In the genomic region with DNA sequence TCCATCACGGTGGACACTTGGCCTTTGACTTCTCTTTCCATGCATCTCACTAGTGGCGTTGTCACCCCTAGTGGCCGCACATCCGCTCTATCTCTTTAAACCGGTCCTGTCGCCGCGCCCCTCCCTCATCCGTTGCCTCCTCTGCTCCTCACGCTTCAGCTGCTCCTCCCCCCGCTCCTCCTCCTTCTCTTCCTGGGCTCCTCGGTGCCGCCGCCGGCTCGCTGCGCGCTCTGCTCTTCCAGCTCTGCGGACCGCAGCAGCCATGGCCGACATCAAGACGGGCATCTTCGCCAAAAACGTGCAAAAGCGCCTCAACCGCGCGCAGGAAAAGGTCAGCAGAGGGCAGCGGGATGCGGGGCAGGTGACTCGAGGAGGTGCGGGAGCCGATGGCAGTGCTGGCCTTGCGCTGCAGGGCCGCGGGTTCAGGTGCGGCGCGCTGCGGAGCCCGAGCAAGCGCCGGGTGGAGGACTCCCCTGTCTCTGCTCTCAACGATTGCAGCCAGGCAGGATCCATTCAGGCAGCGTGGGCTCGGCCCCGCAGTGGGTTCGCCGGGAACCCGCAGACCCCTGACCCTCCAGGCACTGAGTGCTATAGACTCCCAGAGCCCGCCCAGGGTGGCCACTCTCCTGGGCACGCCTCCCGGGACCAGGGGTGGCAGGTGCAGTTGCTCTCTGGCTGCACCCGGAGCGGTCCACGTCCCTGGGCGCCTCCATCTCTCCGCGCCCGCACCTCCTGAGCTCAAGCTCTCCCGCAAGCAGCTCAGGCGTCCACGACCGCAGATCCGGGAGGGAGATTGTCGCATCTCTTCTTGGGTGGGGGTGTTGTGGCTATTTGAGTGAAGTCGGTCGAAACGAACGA, we compare ENCODE assay signal across 8 mouse cellular contexts. TPM values are rescaled to one million over a fixed set of nuclear protein-coding genes. Genes with fewer than 3 reads are reported as not detected.
DNase-seq lines count a peak whose midpoint lies in the region; ATAC-seq and TF ChIP-seq lines count a peak whose summit lies in the region.

A gene (plus strand): TSS at position 35 of the 858 bp plus-strand sequence.

- no peak within 1 kb of the TSS for H3K27ac ChIP-seq in ES-E14 (ENCODE audit: insufficient read depth, low read depth, low read length, poor library complexity, severe bottlenecking)
- peak within 1 kb of the TSS; percentile 56 for H3K27ac ChIP-seq in hindbrain, embryonic 11.5 days (ENCODE audit: low read depth, low read length)

- H3K9ac ChIP-seq in ES-E14 (ENCODE audit: insufficient read depth, low read depth, low read length, poor library complexity, severe bottlenecking), result peak within 1 kb of the TSS; percentile 90
- H3K9ac ChIP-seq in hindbrain, embryonic 11.5 days (ENCODE audit: low read depth, low read length), result peak within 1 kb of the TSS; percentile 87

- 1% methylated on average over 70 of the region's 70 CpGs for WGBS in hindbrain, embryonic 11.5 days

- H3K36me3 ChIP-seq in ES-E14 (ENCODE audit: control insufficient read depth, insufficient read depth, low read length, poor library complexity, severe bottlenecking), result no peaks in the 10 kb centered on the region
- H3K36me3 ChIP-seq in hindbrain, embryonic 11.5 days (ENCODE audit: control insufficient read depth, insufficient read depth, low read length), result no peaks in the 10 kb centered on the region

- peak; percentile 92 for DNase-seq in ES-E14 (ENCODE audit: low read depth, low spot score)
- peak; percentile 95 for DNase-seq in cerebellum, adult 9-11 months
- DNase-seq in frontal cortex, postnatal 10 days (ENCODE audit: low spot score in 2 of 2), result peak; percentile 83 to 86
- peak; percentile 85 for DNase-seq in hindbrain, embryonic 11.5 days (ENCODE audit: low spot score)
- DNase-seq in layer of hippocampus, adult 9-10 months (ENCODE audit: low spot score), result peak; percentile 58
- peak; percentile 52 to 68 for DNase-seq in lung, adult 18-20 months
- peak; percentile 21 for DNase-seq in ovary, postnatal 14 days (ENCODE audit: low spot score)
- peak; percentile 20 for DNase-seq in urinary bladder, adult 2 months (ENCODE audit: low spot score)

- H3K9me3 ChIP-seq in ES-E14 (ENCODE audit: control insufficient read depth, insufficient read depth, low read depth, low read length), result no peaks in the 10 kb centered on the region
- no peaks in the 10 kb centered on the region for H3K9me3 ChIP-seq in hindbrain, embryonic 11.5 days (ENCODE audit: control insufficient read depth, low read length)

- H3K4me2 ChIP-seq in hindbrain, embryonic 11.5 days (replicated peaks; ENCODE audit: low read depth, low read length), result peak within 1 kb of the TSS; percentile 86

- peak within 1 kb of the TSS; percentile 96 to 97 for H3K4me3 ChIP-seq in ES-E14 (ENCODE audit: insufficient read depth in 1 of 2, low read depth in 1 of 2, low read length in 2 of 2, poor library complexity in 1 of 2, severe bottlenecking in 1 of 2)
- peak within 1 kb of the TSS; percentile 80 for H3K4me3 ChIP-seq in hindbrain, embryonic 11.5 days (ENCODE audit: low read depth, low read length)

- H3K27me3 ChIP-seq in hindbrain, embryonic 11.5 days (ENCODE audit: control insufficient read depth, insufficient read depth, low read length), result no peaks in the 10 kb centered on the region

- peaks cover 0 to 5% of the 10 kb centered on the region in 2 experiments; a peak in 1 of 4 replicates for H3K4me1 ChIP-seq in ES-E14 (ENCODE audit: control insufficient read depth in 2 of 2, insufficient read depth in 2 of 2, low read length in 2 of 2, poor library complexity in 1 of 2)
- H3K4me1 ChIP-seq in hindbrain, embryonic 11.5 days (replicated peaks; ENCODE audit: control insufficient read depth, insufficient read depth, low read length), result no peaks in the 10 kb centered on the region

- ATAC-seq in hindbrain, embryonic 11.5 days (ENCODE audit: low FRiP score), result peak; percentile 95

- in situ Hi-C loops in ES-E14 (cut with MboI; ENCODE audit: low sequenced_read_pairs in 2 of 2, unreplicated experiment in 2 of 2), result no loop called here

TF ChIP-seq in ES-E14, 5 proteins besides CTCF, POLR2A, EP300 and RAD21:
- TF ChIP-seq CHD2 (IDR thresholded peaks at IDR 0.05; ENCODE audit: low read depth, low read length) (no peak), HCFC1 (IDR thresholded peaks at IDR 0.05; ENCODE audit: borderline replicate concordance, insufficient read depth, low read length) (peak; percentile 45; the same call in 1 of the 2 replicates)
TF ChIP-seq in ES-E14: peak in this region for 1.

RNA-seq across cellular contexts. Expression of the gene that starts here (rescaled TPM):
- total RNA-seq in ES-E14 (2012; rRNA removed), result 5.1 and 5.5 TPM in 2 replicates
- 10.9 and 11.5 TPM in 2 replicates for polyA plus RNA-seq in hindbrain, embryonic 11.5 days (2014; fragmentation: Nextera tagmentation; extraction: Ambion mirVana)
- polyA plus RNA-seq in urinary bladder, adult 2 months (2012; rRNA removed), result 2.1 and 2.4 TPM in 2 replicates

Comparison
In these comparisons a context has a peak if more than half of its experiments do, and no peak if none do; other contexts are left out.
1. DNase-seq: peak in every context shown above with its lines; median percentile 95 in cerebellum, adult 9-11 months; 92 in ES-E14; 85 in hindbrain, embryonic 11.5 days; 84 in frontal cortex, postnatal 10 days; 60 in lung, adult 18-20 months; 58 in layer of hippocampus, adult 9-10 months; 21 in ovary, postnatal 14 days; 20 in urinary bladder, adult 2 months.